Mouse (Mus musculus) mesoderm, embryonic 11.5 days (tissue): ENCODE results near the gene Ltbp2.

ENCODE experiments used
- DNase-seq: peaks from one replicate; pipeline ENCODE4 v3.0.0-alpha.2; 2012; ENCODE audit warnings: low read depth, low spot score

Ltbp2 gene

GRCm38 (mm10) chr12:84876481-84877121 is at the start of gene Ltbp2:
Gene Ltbp2 (minus strand): TSS chr12:84876532.
- peak; percentile 76 for DNase-seq

DNA sequence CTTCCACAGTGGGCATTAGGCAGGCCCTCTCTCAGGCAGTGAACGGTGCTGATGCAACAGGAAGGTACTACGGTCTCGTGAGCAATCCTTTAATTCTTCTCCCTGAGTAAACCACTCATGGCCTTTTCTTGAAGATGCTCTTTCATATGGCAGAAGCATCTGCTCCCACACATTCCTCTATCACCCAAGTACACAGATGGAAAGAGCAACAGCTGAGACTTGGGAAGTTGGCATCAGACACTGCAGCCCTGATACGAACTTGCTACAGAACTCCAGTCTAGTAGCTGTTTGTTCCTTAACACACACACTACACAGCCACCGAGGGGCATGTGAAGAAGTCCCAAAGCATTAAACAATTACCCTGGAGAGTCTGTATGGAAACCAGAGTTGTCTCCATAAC is 48.0 kb upstream of the Ltbp2 start:
- DNase-seq: no peak

DNA sequence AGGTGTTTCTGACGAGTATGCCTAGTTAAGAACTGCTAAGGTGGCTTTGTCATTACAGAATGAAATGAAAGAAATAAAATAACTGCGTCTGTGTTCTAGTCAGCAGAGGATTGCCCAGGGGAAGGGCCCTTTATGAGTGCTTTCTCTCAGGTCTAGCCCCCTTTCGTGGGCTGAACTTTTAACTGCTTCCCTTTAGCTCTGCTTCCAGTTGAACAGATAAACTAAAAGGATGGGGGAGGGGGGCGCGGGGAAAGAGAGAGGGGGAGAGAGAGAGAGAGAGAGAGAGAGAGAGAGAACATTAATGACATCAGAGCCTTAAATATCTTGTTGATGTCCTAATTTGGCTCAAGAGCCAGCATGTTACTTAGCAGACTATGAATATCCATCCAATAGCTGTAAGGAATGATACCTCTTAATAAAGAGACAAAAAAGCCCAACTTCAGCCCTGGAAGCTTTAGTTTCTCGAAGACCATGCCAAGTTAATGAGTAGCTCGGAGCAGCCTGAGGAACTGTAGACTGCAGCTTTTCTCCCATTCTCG is 45.6 kb upstream of the Ltbp2 start:
- no peak for DNase-seq

GRCm38 (mm10) chr12:84918809-84919208 is 42.5 kb upstream of the Ltbp2 start:
- no peak for DNase-seq

DNA sequence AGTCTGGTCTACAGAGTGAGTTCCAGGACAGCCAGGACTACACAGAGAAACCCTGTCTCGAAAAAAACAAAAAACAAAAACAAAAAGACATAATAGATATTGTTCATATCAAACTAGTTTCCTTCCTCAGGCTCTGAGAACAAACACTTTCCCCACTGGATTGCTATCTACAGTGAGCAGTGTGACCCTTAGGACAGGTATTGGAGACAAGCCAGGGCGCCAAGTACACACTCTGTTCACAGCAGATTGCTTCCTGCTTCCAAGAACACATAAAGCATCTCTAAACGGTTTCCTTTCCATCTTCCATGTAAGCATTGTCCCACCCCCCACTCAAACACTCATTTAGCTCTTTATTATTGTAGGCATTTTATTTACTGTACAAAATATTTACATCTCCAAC is 41.5 kb upstream of the Ltbp2 start:
- DNase-seq: no peak

- DNase-seq: no peak
Observed at GRCm38 (mm10) chr12:84914959-84915358, 38.6 kb upstream of the Ltbp2 start.

DNA sequence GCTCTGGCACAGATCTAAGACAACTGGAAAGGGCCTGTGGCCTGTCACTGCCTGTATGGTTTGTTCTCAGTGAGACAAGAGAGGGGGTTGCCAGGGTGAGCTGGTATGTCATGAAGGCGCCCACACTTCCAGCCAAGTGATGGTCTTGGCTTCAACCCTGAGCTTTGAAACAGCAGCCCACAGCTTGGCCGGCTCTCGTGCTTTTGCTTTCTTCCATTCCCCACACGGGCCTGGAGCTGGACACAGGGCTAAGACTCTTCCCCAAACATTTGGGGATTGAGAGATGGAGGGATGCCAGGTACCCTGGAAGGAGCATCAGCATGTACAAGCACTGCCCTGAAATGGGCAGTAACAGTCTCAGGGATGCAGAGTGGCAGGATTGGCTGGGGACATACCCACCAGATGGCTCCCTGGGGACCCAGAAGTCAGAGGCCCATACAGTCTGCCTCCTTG is 36.3 kb upstream of the Ltbp2 start:
- no peak for DNase-seq

DNA sequence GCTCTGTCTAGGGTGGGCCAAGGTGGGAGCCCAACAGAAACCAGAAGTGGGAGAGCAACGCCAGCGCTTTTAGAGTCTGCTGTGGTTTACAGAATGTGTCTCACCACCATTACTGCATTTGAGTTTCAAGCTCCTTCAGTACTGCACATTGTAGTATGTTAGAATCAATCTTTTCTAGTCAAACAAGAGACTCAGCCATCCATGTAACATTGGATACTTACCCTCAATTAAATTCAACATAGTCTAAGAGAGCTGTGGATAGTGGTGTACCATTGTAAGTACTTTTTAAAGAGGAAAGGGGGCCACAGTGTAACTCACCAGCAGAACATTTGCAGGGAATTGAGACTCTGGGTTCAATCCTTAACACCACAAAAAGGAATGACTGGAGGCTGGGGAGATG is 35.3 kb upstream of the Ltbp2 start:
- DNase-seq: no peak

DNA sequence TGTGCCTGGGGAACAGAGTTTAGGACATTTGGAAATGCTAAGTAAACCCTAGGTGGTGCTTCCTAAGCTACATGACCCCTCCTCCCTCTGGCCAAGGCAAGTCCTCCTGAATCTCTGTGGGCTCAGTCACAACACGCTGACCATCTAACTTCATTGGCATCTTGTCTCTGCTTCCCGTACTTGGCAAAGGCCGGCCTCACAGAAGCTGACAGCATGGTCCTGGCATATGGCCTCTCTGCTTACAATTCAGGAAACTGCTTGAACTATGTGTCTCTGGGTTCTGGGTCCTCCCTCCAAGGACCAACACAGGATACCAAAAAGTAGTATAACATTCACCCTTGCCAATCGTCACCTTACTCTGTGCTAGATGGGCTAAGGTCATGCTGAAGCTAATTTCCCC is 33.7 kb upstream of the Ltbp2 start:
- no peak for DNase-seq

GRCm38 (mm10) chr12:84907627-84908480 is 31.5 kb upstream of the Ltbp2 start:
- DNase-seq: no peak

DNA sequence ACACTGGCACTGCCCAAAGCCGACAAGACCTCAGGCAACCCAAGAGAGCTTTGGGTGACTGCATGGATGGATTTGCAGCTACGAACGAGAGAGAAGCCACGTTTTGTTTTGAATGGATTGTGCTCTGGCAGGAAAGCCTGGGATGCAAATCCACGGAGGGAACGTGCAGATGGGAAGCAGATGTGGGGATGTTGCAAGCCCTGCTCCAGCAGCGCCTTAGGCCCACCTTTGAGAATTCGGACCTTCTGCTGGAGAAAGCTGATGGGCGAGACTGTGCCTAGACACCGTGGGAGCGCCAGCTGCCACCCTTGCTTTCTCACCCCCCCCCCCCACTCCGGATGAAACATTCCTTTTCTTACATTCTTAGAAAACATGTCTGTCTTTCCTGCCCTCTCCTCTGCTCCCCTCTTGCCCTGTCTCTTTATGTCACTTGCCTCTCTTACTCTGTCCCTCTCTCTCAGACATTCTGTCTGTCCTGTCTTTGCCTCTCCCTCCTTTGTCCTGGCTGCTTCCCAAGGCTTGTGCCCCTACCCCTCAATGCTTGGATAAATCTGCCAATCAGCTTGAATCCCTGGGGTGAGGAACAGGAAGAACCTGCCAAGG is 30.8 kb upstream of the Ltbp2 start:
- DNase-seq: peak; percentile 45

GRCm38 (mm10) chr12:84904399-84904798 is 28.1 kb upstream of the Ltbp2 start:
- DNase-seq: no peak

DNA sequence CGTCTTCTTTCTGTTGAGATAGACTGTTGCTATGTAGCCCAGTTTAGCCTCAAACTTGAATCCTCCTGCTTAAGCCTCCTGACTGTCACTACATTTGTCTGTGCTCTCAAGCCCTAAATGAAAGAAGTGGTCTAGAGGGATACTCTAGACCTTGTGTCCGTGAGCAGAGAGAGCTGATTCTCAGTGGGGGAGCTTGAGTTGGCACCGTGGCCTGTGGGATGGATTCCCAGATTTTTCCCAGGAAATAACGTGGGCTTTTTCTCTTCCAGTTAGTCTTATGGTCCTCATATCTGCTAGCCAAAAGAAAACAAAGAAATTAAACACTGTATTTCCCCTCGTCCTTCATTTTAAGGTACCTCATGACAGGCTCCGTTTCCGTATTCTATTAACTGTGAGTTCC is 24.0 kb upstream of the Ltbp2 start:
- no peak for DNase-seq

- DNase-seq: no peak
Observed at GRCm38 (mm10) chr12:84897322-84897721, 21.0 kb upstream of the Ltbp2 start.

GRCm38 (mm10) chr12:84896235-84896634 is 19.9 kb upstream of the Ltbp2 start:
- no peak for DNase-seq

DNA sequence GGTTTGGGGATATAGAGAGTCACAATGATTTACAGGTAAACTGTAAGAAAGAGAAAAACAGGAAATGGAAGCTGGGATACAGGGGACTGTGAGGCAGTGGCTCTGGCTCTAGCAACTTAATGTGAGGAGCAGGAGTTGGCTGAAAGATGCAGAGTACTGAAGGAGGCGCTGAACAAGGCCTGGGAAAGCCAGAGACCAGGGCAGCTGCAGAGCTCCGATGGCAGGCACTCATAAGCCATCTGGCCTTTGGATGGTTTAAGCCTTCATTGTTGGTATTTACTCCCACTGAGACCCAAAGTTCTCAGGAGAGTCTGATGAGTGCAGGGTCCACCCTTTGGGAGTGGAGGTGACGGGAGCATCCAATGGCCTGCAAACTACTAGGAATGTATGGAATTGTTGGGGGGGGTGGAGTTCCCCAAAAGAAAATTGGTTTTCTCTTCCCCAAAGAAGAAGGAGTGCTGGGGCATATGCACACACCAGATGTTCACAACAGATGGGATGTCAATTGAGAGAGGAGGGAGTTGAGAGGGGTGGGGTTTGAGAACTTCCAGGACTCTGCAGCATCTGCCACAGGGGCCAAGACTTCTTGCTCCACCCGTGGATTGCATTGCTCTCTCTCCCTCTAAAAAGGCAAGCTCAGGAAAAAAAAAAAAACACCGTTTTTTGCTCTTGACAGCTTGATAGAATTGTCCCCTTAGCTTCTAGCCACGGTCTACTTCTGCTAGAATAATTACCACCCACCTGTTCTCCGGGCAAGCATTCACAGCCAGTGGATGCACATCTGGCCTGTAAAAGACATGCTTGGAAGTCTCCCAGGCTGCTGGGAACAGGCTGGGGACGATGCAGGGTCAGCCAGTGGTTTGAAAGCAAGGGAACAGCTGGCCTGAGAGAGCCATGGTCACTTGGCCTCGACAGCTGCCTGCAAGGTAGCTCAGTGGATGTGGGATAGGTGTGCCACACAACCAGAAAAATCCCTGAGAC is 17.6 kb upstream of the Ltbp2 start:
- no peak for DNase-seq

- no peak for DNase-seq
Observed at GRCm38 (mm10) chr12:84890289-84890688, 14.0 kb upstream of the Ltbp2 start.

DNA sequence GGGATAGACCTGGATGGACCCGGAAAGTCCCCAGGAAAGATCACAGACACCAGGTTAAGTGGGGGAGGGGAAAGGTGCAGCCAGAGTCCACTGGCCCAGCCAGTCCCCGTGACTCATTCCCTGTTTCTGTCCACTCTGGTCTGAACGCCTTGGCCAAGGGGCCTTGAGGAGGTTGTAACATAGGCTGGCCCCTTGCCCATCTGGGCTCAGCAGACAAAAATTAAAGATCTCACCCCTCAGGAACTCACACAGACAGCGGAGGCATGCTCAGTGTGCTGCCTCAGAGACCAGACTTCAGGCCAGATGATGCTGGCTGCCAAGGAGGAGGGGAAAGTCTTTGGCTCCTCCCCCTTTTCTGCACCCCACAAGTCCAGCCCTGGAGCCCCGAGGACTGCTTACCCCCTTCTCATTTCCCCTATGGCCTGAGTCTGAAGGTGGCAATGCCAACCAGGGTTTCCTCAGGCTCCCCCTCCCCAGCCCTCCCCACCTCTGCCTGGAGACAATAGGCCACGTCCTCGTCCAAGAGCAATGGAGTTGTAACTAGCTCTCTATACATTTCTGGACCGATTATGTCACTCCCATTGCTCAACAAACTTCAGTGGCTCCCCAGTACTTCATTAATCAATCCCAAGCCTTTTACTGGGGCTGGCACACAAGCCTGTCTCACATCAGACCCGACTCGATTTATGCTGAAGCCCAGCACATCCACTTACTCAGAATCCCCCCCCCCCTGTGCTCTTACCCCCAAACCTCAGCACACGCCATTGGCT is 9.0 kb upstream of the Ltbp2 start:
- DNase-seq: no peak

DNA sequence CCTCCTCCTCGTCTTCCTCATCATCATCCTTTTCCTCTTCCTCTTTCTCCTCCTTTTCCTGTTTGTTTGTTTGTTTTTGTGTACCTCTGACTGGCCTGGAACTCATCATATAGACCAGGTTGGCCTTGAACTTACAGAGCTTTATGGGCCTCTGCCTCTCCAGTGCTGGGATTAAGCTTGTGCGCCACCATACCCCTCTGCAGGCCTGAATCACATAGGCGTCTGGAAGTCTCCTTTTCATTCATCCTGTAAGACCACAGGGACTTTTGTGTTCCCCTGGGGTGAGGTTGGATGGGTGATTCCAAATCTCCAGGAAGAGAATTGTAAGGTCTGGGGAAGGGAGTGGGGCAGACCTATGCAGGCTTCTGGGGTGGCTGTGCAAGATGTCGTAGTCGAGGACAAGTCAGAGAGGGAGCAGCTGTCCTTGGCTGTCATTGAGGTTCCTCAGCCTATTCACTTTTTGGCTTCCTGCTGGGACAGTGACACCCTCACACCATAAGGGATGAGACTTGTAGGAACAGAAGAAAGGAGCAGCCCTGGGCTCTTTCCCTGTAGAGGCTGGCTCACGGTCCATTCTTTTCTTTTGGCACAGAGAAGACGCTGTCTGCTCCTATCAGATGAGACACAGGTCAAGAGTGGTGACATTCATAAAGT is 8.2 kb upstream of the Ltbp2 start:
- peak; percentile 38 for DNase-seq

DNA sequence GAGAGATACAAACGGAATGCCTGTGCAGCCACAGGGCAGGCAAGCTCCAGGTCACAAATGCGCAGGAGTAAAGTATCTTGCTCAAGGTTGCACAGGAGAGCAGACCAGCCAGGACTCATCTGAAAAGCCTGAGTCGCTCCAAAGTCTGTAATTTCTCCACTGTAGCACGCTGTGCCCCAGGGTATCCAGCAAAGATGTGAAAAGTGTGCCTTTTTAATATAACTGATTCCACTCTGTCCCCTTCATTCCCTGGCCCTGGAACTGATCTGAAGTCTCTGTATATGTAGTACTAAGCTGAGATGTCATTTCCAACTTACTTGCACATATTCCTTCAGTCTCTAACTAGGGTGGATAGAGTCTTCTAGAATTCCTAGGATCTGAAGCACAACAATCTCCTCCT is 6.5 kb upstream of the Ltbp2 start:
- peak; percentile 44 for DNase-seq
